Mouse (Mus musculus) adrenal gland (tissue): ENCODE measurements around the gene Tnfaip6.

Source experiments
- intact Hi-C: fragments of 180-260 bp; cut with DNase I; formaldehyde crosslinking; loops from one replicate; pipeline ENCODE4 v1.15.1; 2025

The Tnfaip6 gene

GRCm38 (mm10) chr2:52052335-52052734 is 14.5 kb downstream of the Tnfaip6 start:
- intact Hi-C loops, result no loop called here

- intact Hi-C loops, result no loop called here
Measured at GRCm38 (mm10) chr2:52053502-52053901, 15.7 kb downstream of the Tnfaip6 start.

GRCm38 (mm10) chr2:52055616-52056015 is 17.8 kb downstream of the Tnfaip6 start:
- intact Hi-C loops, result no loop called here

- intact Hi-C loops, result no loop called here
Measured at GRCm38 (mm10) chr2:52057099-52057498, 19.3 kb downstream of the Tnfaip6 start.

- intact Hi-C loops, result no loop called here
Measured at GRCm38 (mm10) chr2:52057681-52058080, 19.9 kb downstream of the Tnfaip6 start.

- intact Hi-C loops, result no loop called here
Measured at GRCm38 (mm10) chr2:52068641-52069040, 30.8 kb downstream of the Tnfaip6 start.

- intact Hi-C loops, result loop anchor here (5.0 to 10.0 kb wide), 2 partner anchors 96 to 139 kb away; partner anchors contain the start of gene Nmi
Measured at GRCm38 (mm10) chr2:52070816-52071215, 33.0 kb downstream of the Tnfaip6 start.

GRCm38 (mm10) chr2:52071241-52071991 is 33.6 kb downstream of the Tnfaip6 start:
- intact Hi-C loops, result loop anchor here (5.0 to 10.0 kb wide), 2 partner anchors 97 to 139 kb away; partner anchors contain the start of gene Nmi

- intact Hi-C loops, result loop anchor here (5.0 to 10.0 kb wide), 2 partner anchors 97 to 140 kb away; partner anchors contain the start of gene Nmi
Measured at GRCm38 (mm10) chr2:52072065-52072490, 34.3 kb downstream of the Tnfaip6 start.

GRCm38 (mm10) chr2:52072491-52073140 is 34.8 kb downstream of the Tnfaip6 start, which contains the start of gene Rif1:
Rif1 (plus strand) TSS chr2:52072832.
- intact Hi-C loops, result loop anchor here (5.0 to 10.0 kb wide), 2 partner anchors 98 to 140 kb away; partner anchors contain the start of gene Nmi

GRCm38 (mm10) chr2:52073141-52073904 is 35.5 kb downstream of the Tnfaip6 start:
- intact Hi-C loops, result loop anchor here (5.0 to 10.0 kb wide), 2 partner anchors 99 to 141 kb away; partner anchors contain the start of gene Nmi

- intact Hi-C loops, result loop anchor here (10.0 kb wide), 1 partner anchor 104 kb away; the partner anchor contains the start of gene Nmi
Measured at GRCm38 (mm10) chr2:52078666-52079065, 40.9 kb downstream of the Tnfaip6 start.

- intact Hi-C loops, result no loop called here
Measured at GRCm38 (mm10) chr2:52084013-52084412, 46.2 kb downstream of the Tnfaip6 start.

GRCm38 (mm10) chr2:52084571-52084970 is 46.8 kb downstream of the Tnfaip6 start:
- intact Hi-C loops, result no loop called here
